Mouse (Mus musculus): ENCODE measurements around the gene Gm28043. TPM values are rescaled to one million over a fixed set of nuclear protein-coding genes. Genes with fewer than 3 reads are reported as not detected.

Gene Gm28043
- polyA plus RNA-seq, 1 experiment from 2014 or later = 1.9 TPM

DNA sequence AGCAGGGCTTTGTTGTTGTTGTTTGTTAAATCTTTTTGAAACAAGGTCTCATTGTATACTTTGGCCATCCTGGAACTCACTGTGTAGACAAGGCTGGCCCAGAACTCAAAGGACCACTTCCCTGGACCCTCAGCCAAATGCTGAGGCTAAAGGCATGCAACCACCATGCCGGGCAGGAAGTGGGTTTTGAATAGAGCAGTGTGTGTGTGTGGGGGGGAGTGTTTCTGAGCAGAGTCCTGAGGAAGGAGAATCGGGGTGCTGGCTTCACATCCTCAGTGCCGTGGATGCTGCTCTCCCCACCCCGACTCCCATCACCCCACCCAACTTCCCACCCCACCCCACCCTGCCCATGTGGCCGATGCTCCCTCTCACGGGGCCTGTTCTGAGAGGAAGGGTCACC is 29.2 kb upstream of the Gm28043 start:
- no peaks in the 10 kb centered on the region for H3K9me3 ChIP-seq (replicated peaks; ENCODE audit: control insufficient read depth, low read length)
- H3K27me3 ChIP-seq (replicated peaks; ENCODE audit: control insufficient read depth, insufficient read depth, low read length) = no peaks in the 10 kb centered on the region
- no peak overlapping the region for H3K4me2 ChIP-seq (ENCODE audit: low read length)
- peaks cover 21% of the 10 kb centered on the region for H3K36me3 ChIP-seq (ENCODE audit: control insufficient read depth, insufficient read depth, low read length)
- no peak overlapping the region for H3K9ac ChIP-seq (ENCODE audit: low read length)
- H3K4me3 ChIP-seq (ENCODE audit: low read depth, low read length) = no peak overlapping the region
- WGBS = 93% methylated on average over 6 of the region's 6 CpGs
- no peak for ATAC-seq
- H3K4me1 ChIP-seq (ENCODE audit: control insufficient read depth, insufficient read depth, low read length) = peaks cover 9% of the 10 kb centered on the region
- DNase-seq (ENCODE audit: low spot score) = no peak
- no peak overlapping the region for H3K27ac ChIP-seq (ENCODE audit: low read depth, low read length)

DNA sequence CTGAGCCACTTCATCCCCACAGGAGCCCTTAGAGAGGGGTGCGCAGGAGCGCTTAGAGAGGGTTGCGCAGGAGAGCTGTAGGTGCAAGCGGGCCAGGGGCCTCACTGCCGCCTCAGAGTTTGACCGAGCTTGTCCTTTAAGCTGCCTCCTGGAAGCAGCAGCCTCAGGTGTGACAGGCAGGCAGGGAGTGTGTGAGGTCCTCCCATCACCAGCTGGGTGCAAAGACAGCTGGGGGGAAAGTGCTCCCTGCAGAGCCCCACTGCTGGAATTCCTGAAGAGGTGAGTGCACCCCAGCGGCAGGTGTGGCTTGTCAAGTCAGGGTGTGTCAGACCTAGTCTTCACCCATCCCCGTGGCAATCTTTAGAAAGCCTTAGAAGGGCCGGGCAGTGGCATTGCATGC is 27.8 kb upstream of the Gm28043 start:
- no peak for ATAC-seq
- 85% methylated on average over 9 of the region's 9 CpGs for whole genome bisulfite sequencing
- H3K9me3 ChIP-seq (replicated peaks; ENCODE audit: control insufficient read depth, low read length) = no peaks in the 10 kb centered on the region
- H3K4me2 ChIP-seq (ENCODE audit: low read length) = no peak overlapping the region
- no peak overlapping the region for H3K9ac ChIP-seq (ENCODE audit: low read length)
- no peak for DNase-seq (ENCODE audit: low spot score)
- H3K36me3 ChIP-seq (ENCODE audit: control insufficient read depth, insufficient read depth, low read length) = peaks cover 18% of the 10 kb centered on the region
- H3K27me3 ChIP-seq (replicated peaks; ENCODE audit: control insufficient read depth, insufficient read depth, low read length) = no peaks in the 10 kb centered on the region
- no peak overlapping the region for H3K4me3 ChIP-seq (ENCODE audit: low read depth, low read length)
- H3K4me1 ChIP-seq (ENCODE audit: control insufficient read depth, insufficient read depth, low read length) = peaks cover 9% of the 10 kb centered on the region
- H3K27ac ChIP-seq (ENCODE audit: low read depth, low read length) = no peak overlapping the region

- H3K36me3 ChIP-seq (ENCODE audit: control insufficient read depth, insufficient read depth, low read length) = peaks cover 4% of the 10 kb centered on the region; the same call in 1 of the 2 replicates
- DNase-seq (ENCODE audit: low spot score) (peak; percentile 78), ATAC-seq (peak; percentile 76)
- H3K9me3 ChIP-seq (replicated peaks; ENCODE audit: control insufficient read depth, low read length) = no peaks in the 10 kb centered on the region
- WGBS = 14% methylated on average over 11 of the region's 11 CpGs
- H3K9ac ChIP-seq (ENCODE audit: low read length) = 0 out of 2 replicates have a peak overlapping the region, but pooled peaks have one; percentile 22
- H3K4me1 ChIP-seq (ENCODE audit: control insufficient read depth, insufficient read depth, low read length) = peaks cover 9% of the 10 kb centered on the region
- no peak overlapping the region for H3K4me3 ChIP-seq (ENCODE audit: low read depth, low read length)
- H3K4me2 ChIP-seq (ENCODE audit: low read length) = no peak overlapping the region
- H3K27ac ChIP-seq (ENCODE audit: low read depth, low read length) = peak overlapping the region; percentile 46
- H3K27me3 ChIP-seq (replicated peaks; ENCODE audit: control insufficient read depth, insufficient read depth, low read length) = no peaks in the 10 kb centered on the region
Observed at GRCm38 (mm10) chr17:29589221-29589898, 25.3 kb upstream of the Gm28043 start.

DNA sequence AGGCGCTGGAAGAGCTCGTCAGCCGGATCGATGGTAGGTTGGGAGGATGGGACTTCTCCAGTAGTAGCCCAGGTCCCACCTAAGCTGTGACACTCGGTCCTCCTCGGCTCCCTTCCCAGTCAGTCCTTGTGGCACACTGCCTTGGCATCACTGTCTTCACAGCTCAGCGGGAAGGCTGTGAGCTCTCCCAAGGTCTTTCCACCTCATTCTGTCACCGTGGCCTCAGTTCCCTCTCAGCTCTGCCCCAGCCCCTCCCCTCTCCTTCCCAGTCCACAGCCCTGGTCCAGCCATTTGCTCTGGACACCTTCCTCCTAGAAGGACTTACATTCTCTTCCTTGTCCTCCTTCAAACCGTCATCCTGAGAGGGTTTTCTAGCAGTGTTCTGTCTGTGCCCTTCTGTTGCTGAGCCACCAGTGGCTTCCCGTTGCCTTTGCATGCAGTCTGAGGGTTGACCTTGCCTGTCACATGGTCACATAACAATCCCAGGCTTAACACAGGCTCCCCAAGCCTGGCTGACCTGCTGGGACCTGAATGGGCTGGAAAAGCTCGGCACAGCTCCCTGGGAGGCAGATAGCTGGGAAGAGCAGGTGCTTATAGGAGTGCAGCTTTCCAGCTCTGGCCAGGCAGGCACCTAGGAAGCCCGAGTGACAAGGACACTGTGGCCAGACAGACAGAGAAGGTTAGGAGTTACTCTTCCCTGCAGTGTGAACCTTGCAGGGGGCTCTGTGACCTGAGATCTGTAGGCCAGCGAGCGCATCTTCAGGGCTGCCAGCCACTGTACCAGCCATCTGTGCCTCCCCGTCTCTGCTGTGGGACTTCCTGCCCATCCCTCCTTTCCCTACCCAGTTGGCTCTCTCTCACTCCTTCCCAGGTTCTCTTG is 18.5 kb upstream of the Gm28043 start:
- Histone ChIP-seq H3K9me3 (replicated peaks; ENCODE audit: control insufficient read depth, low read length) (no peaks in the 10 kb centered on the region), H3K27me3 (replicated peaks; ENCODE audit: control insufficient read depth, insufficient read depth, low read length) (no peaks in the 10 kb centered on the region), H3K4me3 (ENCODE audit: low read depth, low read length) (no peak overlapping the region), H3K36me3 (ENCODE audit: control insufficient read depth, insufficient read depth, low read length) (peaks cover 40% of the 10 kb centered on the region), H3K4me1 (ENCODE audit: control insufficient read depth, insufficient read depth, low read length) (no peaks in the 10 kb centered on the region), H3K4me2 (ENCODE audit: low read length) (no peak overlapping the region), H3K27ac (ENCODE audit: low read depth, low read length) (no peak overlapping the region), H3K9ac (ENCODE audit: low read length) (no peak overlapping the region)
- no peak for DNase-seq (ENCODE audit: low spot score)
- 85% methylated on average over 15 of the region's 15 CpGs for WGBS
- no peak for ATAC-seq

- Histone ChIP-seq H3K4me2 (ENCODE audit: low read length) (no peak overlapping the region), H3K4me3 (ENCODE audit: low read depth, low read length) (no peak overlapping the region), H3K9ac (ENCODE audit: low read length) (no peak overlapping the region), H3K27me3 (replicated peaks; ENCODE audit: control insufficient read depth, insufficient read depth, low read length) (no peaks in the 10 kb centered on the region), H3K9me3 (replicated peaks; ENCODE audit: control insufficient read depth, low read length) (no peaks in the 10 kb centered on the region), H3K4me1 (ENCODE audit: control insufficient read depth, insufficient read depth, low read length) (no peaks in the 10 kb centered on the region), H3K27ac (ENCODE audit: low read depth, low read length) (no peak overlapping the region), H3K36me3 (ENCODE audit: control insufficient read depth, insufficient read depth, low read length) (peaks cover 43% of the 10 kb centered on the region)
- no peak for DNase-seq (ENCODE audit: low spot score)
- ATAC-seq = 0 out of 2 replicates have a peak, but pooled peaks have one; percentile 29
- WGBS = 75% methylated on average over 13 of the region's 13 CpGs
Observed at GRCm38 (mm10) chr17:29596771-29597132, 17.9 kb upstream of the Gm28043 start.

- no peak overlapping the region for H3K4me2 ChIP-seq (ENCODE audit: low read length)
- ATAC-seq (no peak), DNase-seq (ENCODE audit: low spot score) (no peak)
- peaks cover 49% of the 10 kb centered on the region for H3K36me3 ChIP-seq (ENCODE audit: control insufficient read depth, insufficient read depth, low read length)
- H3K27ac ChIP-seq (ENCODE audit: low read depth, low read length) = no peak overlapping the region
- no peaks in the 10 kb centered on the region for H3K4me1 ChIP-seq (ENCODE audit: control insufficient read depth, insufficient read depth, low read length)
- whole genome bisulfite sequencing = 92% methylated on average over 14 of the region's 14 CpGs
- H3K27me3 ChIP-seq (replicated peaks; ENCODE audit: control insufficient read depth, insufficient read depth, low read length) = no peaks in the 10 kb centered on the region
- no peak overlapping the region for H3K9ac ChIP-seq (ENCODE audit: low read length)
- no peaks in the 10 kb centered on the region for H3K9me3 ChIP-seq (replicated peaks; ENCODE audit: control insufficient read depth, low read length)
- no peak overlapping the region for H3K4me3 ChIP-seq (ENCODE audit: low read depth, low read length)
Observed at GRCm38 (mm10) chr17:29599051-29599450, 15.6 kb upstream of the Gm28043 start.

GRCm38 (mm10) chr17:29599537-29599936 is 15.1 kb upstream of the Gm28043 start:
- peaks cover 46% of the 10 kb centered on the region for H3K36me3 ChIP-seq (ENCODE audit: control insufficient read depth, insufficient read depth, low read length)
- no peak for ATAC-seq
- no peaks in the 10 kb centered on the region for H3K27me3 ChIP-seq (replicated peaks; ENCODE audit: control insufficient read depth, insufficient read depth, low read length)
- no peak for DNase-seq (ENCODE audit: low spot score)
- H3K4me1 ChIP-seq (ENCODE audit: control insufficient read depth, insufficient read depth, low read length) = no peaks in the 10 kb centered on the region
- H3K9ac ChIP-seq (ENCODE audit: low read length) = no peak overlapping the region
- WGBS = 88% methylated on average over 8 of the region's 8 CpGs
- no peak overlapping the region for H3K4me2 ChIP-seq (ENCODE audit: low read length)
- no peak overlapping the region for H3K27ac ChIP-seq (ENCODE audit: low read depth, low read length)
- no peaks in the 10 kb centered on the region for H3K9me3 ChIP-seq (replicated peaks; ENCODE audit: control insufficient read depth, low read length)
- H3K4me3 ChIP-seq (ENCODE audit: low read depth, low read length) = no peak overlapping the region

GRCm38 (mm10) chr17:29601391-29601790 is 13.3 kb upstream of the Gm28043 start:
- no peak for ATAC-seq
- H3K36me3 ChIP-seq (ENCODE audit: control insufficient read depth, insufficient read depth, low read length) = peaks cover 37% of the 10 kb centered on the region
- no peak overlapping the region for H3K4me2 ChIP-seq (ENCODE audit: low read length)
- H3K9ac ChIP-seq (ENCODE audit: low read length) = no peak overlapping the region
- WGBS = 79% methylated on average over 4 of the region's 4 CpGs
- no peak overlapping the region for H3K27ac ChIP-seq (ENCODE audit: low read depth, low read length)
- H3K4me1 ChIP-seq (ENCODE audit: control insufficient read depth, insufficient read depth, low read length) = no peaks in the 10 kb centered on the region
- H3K27me3 ChIP-seq (replicated peaks; ENCODE audit: control insufficient read depth, insufficient read depth, low read length) = no peaks in the 10 kb centered on the region
- DNase-seq (ENCODE audit: low spot score) = no peak
- no peaks in the 10 kb centered on the region for H3K9me3 ChIP-seq (replicated peaks; ENCODE audit: control insufficient read depth, low read length)
- no peak overlapping the region for H3K4me3 ChIP-seq (ENCODE audit: low read depth, low read length)

DNA sequence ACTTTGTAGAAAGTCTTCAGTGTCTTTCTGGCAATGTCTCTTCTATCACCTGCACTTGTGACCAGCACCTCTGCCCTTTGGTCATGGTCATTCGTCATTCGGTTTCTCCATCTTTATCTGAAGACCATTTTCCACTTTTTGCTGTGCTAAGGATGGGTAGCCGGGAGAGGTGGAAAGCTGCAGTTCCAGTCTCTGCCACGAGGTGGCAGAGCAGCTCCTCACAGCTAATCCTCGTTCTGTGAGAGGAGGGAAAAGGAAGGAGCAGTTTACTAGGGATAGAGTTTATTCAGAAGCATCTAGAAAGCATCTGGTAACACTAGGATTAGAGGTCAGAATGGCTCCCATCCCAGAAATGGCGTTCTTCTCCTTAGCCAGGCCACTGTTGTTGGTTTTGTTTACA is 11.4 kb upstream of the Gm28043 start:
- WGBS = 24% methylated on average over 6 of the region's 6 CpGs
- ATAC-seq (peak; percentile 54; the same call in 1 of the 2 replicates), DNase-seq (ENCODE audit: low spot score) (peak; percentile 88)
- Histone ChIP-seq H3K9ac (ENCODE audit: low read length) (no peak overlapping the region), H3K36me3 (ENCODE audit: control insufficient read depth, insufficient read depth, low read length) (peaks cover 38% of the 10 kb centered on the region), H3K4me1 (ENCODE audit: control insufficient read depth, insufficient read depth, low read length) (no peaks in the 10 kb centered on the region), H3K4me3 (ENCODE audit: low read depth, low read length) (no peak overlapping the region), H3K27me3 (replicated peaks; ENCODE audit: control insufficient read depth, insufficient read depth, low read length) (no peaks in the 10 kb centered on the region), H3K27ac (ENCODE audit: low read depth, low read length) (no peak overlapping the region), H3K4me2 (ENCODE audit: low read length) (no peak overlapping the region), H3K9me3 (replicated peaks; ENCODE audit: control insufficient read depth, low read length) (no peaks in the 10 kb centered on the region)
